Mouse (Mus musculus) intestine, embryonic 16.5 days (tissue): ENCODE results near the gene Ciao1. TPM values are rescaled to one million over a fixed set of nuclear protein-coding genes. Genes with fewer than 3 reads are reported as not detected.
A peak's percentile ranks its signal among the peaks of the same experiment; 100 is the strongest.
"Not testable (repeated sequence)": the region's sequence is repeated elsewhere in the genome, so short reads cannot be mapped to it uniquely, and the experiment has no call there.

Experiments
- ATAC-seq: fragments of 200-750 bp; cut with Nextera tagmentation; 2 replicates; pipeline ENCODE4 v1.8.0; 2017; ENCODE audit warnings: moderate TSS enrichment, moderate library complexity
- H3K27ac ChIP-seq: fragments of 300-500 bp; sonication (generic); 2 replicates; pipeline ENCODE4 v1.5.1; 2014; ENCODE audit warnings: mild to moderate bottlenecking, low read length
- H3K27me3 ChIP-seq: fragments of 300-500 bp; sonication (generic); replicated peaks from 2 replicates; pipeline ENCODE4 v1.6.1; 2014; ENCODE audit warnings: low read length, control low read depth, mixed read lengths; ENCODE audit not compliant: control insufficient read depth, insufficient read depth
- H3K36me3 ChIP-seq: fragments of 300-500 bp; sonication (generic); 2 replicates; pipeline ENCODE4 v1.6.1; 2014; ENCODE audit warnings: low read length, control low read depth; ENCODE audit not compliant: control insufficient read depth, insufficient read depth
- H3K4me1 ChIP-seq: fragments of 300-500 bp; sonication (generic); 2 replicates; pipeline ENCODE4 v1.6.1; 2014; ENCODE audit warnings: low read length, control low read depth, mixed read lengths; ENCODE audit not compliant: control insufficient read depth, insufficient read depth
- H3K4me2 ChIP-seq: fragments of 300-500 bp; sonication (generic); 2 replicates; pipeline ENCODE4 v1.6.1; 2014; ENCODE audit warnings: low read depth, low read length, control low read depth
- H3K4me3 ChIP-seq: fragments of 300-500 bp; sonication (generic); 2 replicates; pipeline ENCODE4 v1.5.1; 2014; ENCODE audit warnings: mild to moderate bottlenecking, low read length
- H3K9ac ChIP-seq: fragments of 300-500 bp; sonication (generic); 2 replicates; pipeline ENCODE4 v1.6.1; 2014; ENCODE audit warnings: low read depth, low read length
- H3K9me3 ChIP-seq: fragments of 300-500 bp; sonication (generic); 2 replicates; pipeline ENCODE4 v1.6.1; 2016; ENCODE audit warnings: low read length, control low read depth; ENCODE audit not compliant: control insufficient read depth
- WGBS: fragments of 180-500 bp; shearing (Covaris S2); extraction: QIAGEN DNeasy Blood & Tissue Kit; methylation state at CpG from one replicate; pipeline ENCODE4 v1.1.7; 2014; 5-methylcytosine and 5-hydroxymethylcytosine counted together
- polyA plus RNA-seq: library from polyadenylated mRNA; unstranded; fragments of >200 nt; fragmentation: Nextera tagmentation; extraction: Ambion mirVana; gene quantifications from 2 replicates; pipeline ENCODE4 v1.2.1, GENCODE M21; 2015

The Ciao1 gene
- polyA plus RNA-seq, 1 experiment from 2014 or later, result 63.3 TPM

DNA sequence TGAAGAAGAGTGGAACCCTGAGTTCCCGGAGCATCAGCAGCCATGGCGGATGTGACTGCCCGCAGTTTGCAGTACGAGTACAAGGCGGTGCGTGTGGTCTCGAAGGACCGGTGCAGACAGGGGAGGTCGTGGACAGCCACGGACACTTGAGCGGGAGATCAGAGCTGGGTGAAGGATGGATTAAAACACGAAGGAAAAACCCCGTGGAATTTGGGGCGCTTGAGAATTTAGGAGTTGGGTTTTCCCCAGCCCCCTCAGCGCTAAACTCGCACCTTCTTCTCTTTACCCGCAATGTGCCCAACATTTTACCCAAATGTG is 39.2 kb downstream of the Ciao1 start:
- peak overlapping the region; percentile 70 for H3K27ac ChIP-seq
- no peaks in the 10 kb centered on the region for H3K9me3 ChIP-seq
- peak overlapping the region; percentile 83 for H3K4me2 ChIP-seq
- H3K4me3 ChIP-seq, result peak overlapping the region; percentile 80
- H3K4me1 ChIP-seq, result peaks cover 8% of the 10 kb centered on the region
- peak; percentile 27; the same call in 1 of the 2 replicates for ATAC-seq
- H3K36me3 ChIP-seq, result peaks cover 5% of the 10 kb centered on the region
- under 1% methylated on average over 17 of the region's 17 CpGs for WGBS
- peak overlapping the region; percentile 89 for H3K9ac ChIP-seq
- no peaks in the 10 kb centered on the region for H3K27me3 ChIP-seq

DNA sequence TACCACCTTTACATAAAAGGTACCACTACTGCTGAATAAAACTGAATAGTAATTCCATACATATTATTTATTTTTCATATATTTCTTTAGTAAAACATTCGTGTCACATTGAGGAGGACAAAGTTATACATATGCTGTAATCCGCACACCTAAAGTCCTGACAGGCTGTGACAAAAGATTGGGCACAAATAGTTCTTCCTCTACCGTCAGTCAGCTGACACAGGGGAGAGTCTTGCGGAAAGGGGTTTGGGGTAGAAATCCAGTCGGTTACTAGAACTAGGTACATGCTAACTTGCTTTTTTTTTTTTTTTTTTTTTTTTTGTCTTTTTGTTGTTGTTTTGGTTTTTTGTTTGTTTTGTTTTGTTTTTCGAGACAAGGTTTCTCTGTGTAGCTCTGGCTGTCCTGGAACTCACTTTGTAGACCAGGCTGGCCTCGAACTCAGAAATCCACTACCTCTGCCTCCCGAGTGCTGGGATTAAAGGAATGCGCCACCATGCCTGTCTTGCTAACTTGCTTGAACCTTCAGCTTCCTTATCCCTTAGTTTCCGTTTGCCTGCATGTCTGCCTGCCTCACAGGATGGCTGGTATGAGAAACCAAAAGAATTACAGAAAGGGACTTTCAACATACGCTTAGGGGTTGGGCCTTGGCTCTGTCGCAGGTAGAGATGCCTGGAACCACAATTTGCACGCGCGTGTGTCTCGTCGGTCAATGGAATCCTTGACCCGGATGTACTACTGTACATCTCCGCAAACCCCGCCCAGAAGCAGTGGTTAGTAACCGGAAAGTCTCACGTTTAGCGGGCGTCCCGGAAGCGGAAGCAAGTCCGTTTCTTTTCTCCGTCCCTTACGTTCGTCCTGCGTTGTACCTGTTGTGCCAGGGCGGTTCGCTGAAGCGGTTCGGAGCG is 39.8 kb downstream of the Ciao1 start, which contains the start of the genes 1810024B03Rik and Snrnp200:
1810024B03Rik (minus strand) TSS at position 734 of the 905 bp plus-strand sequence.
Snrnp200 (plus strand) TSS at position 840 of the 905 bp plus-strand sequence.
- Histone ChIP-seq H3K4me1 (peaks cover 8% of the 10 kb centered on the region), H3K9ac (peak within 1 kb of the TSS; percentile 89), H3K27ac (peak within 1 kb of the TSS; percentile 70), H3K9me3 (no peaks in the 10 kb centered on the region), H3K36me3 (peaks cover 5% of the 10 kb centered on the region), H3K27me3 (no peaks in the 10 kb centered on the region), H3K4me2 (peak within 1 kb of the TSS; percentile 83), H3K4me3 (peak within 1 kb of the TSS; percentile 80)
- peak; percentile 99 for ATAC-seq
- 11% methylated on average over 36 of the region's 36 CpGs for WGBS

DNA sequence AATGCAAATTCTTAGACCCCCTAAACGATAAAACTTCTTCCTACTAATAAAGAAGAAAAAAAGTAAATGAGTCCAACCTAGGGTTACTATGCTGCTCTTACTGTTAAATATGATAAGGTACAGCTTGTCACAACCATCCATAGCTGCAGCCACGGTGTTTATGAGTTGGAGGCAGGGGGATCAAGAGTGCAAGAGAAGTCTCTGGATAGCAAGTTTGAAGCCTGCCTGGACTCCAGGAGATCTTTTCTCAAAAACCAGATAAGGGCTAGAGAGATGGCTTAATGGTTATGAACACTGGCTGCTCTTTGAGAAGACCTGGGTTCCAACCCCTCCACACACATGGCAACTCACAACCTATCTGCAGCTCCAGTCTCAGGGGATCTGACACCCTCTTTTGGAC is 40.7 kb downstream of the Ciao1 start:
- no peak for ATAC-seq
- WGBS, result 98% methylated on average over 2 of the region's 2 CpGs
- Histone ChIP-seq H3K4me2 (no peak overlapping the region), H3K9ac (no peak overlapping the region), H3K4me3 (no peak overlapping the region), H3K4me1 (peaks cover 8% of the 10 kb centered on the region), H3K27ac (no peak overlapping the region), H3K27me3 (no peaks in the 10 kb centered on the region), H3K9me3 (no peaks in the 10 kb centered on the region), H3K36me3 (peaks cover 5% of the 10 kb centered on the region)

DNA sequence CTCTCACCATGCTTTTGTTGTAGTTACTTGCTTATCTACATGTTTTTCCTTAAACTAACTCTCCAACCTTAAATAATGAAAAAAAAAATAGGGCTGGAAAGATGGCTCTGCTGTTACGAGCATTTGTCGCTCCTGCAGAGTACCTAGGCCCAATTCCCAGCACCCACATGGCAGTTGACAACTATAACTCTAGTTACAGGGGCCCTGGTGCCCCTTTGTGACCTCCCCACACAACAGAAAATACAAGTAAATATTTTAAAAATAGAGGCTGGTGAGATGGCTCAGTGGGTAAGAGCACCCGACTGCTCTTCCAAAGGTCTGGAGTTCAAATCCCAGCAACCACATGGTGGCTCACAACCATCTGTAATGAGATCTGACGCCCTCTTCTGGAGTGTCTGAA is 41.7 kb downstream of the Ciao1 start:
- not testable (repeated sequence) for ATAC-seq, H3K36me3 ChIP-seq, H3K4me3 ChIP-seq, H3K9me3 ChIP-seq, H3K27ac ChIP-seq, H3K9ac ChIP-seq, H3K27me3 ChIP-seq, H3K4me2 ChIP-seq, H3K4me1 ChIP-seq
- 82% methylated on average over 4 of the region's 4 CpGs for WGBS

DNA sequence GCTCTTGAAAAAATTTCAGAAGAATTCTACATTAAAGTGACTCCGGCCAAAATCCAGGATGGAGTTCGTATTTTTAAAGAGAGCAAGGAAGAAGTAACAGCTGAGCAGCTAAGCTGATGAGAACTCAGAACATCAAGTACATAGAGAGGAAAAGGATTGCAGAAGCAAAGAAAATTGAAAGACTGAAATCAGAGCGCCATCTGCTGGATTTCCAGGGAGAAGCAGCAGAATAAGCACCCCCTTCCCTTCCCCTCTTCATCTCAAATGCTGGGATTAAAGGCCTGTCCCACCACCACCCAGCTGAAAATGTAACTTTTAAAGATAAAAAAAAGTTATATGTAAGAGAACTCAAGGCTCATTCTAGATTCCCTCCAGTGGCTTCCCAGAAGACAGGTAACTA is 42.7 kb downstream of the Ciao1 start:
- WGBS, result 31% methylated on average over 3 of the region's 3 CpGs

More for the DNA sequence above, 42.7 kb downstream of the Ciao1 start:
- Histone ChIP-seq H3K27ac (no peak overlapping the region), H3K4me3 (no peak overlapping the region), H3K27me3 (no peaks in the 10 kb centered on the region), H3K36me3 (no peaks in the 10 kb centered on the region), H3K9ac (no peak overlapping the region), H3K9me3 (no peaks in the 10 kb centered on the region), H3K4me2 (no peak overlapping the region), H3K4me1 (peaks cover 8% of the 10 kb centered on the region)
- no peak for ATAC-seq

Other genes starting within 250 kb of the Ciao1 start
- gene Ap4e1, start 239.1 kb downstream of the Ciao1 start, polyA plus RNA-seq, result 6.9 and 7.6 TPM in 2 replicates
- gene Blvra, start 177.2 kb downstream of the Ciao1 start, polyA plus RNA-seq, result 63.9 TPM in 2 replicates
- gene Ncaph, start 113.9 kb downstream of the Ciao1 start, polyA plus RNA-seq, result 56.9 and 63.5 TPM in 2 replicates
- gene Itpripl1, start 104.4 kb downstream of the Ciao1 start, polyA plus RNA-seq, result 24.5 and 25.0 TPM in 2 replicates
- 1.4 TPM in 2 replicates for gene 1810024B03Rik, start 39.5 kb downstream of the Ciao1 start, polyA plus RNA-seq
- gene Snrnp200, start 39.4 kb downstream of the Ciao1 start, polyA plus RNA-seq, result 37.7 and 39.8 TPM in 2 replicates
- 23.1 and 24.9 TPM in 2 replicates for gene Tmem127, start 92 bp upstream of the Ciao1 start, polyA plus RNA-seq
- gene Stard7, start 22.4 kb upstream of the Ciao1 start, polyA plus RNA-seq, result 77.6 and 78.1 TPM in 2 replicates
- gene Dusp2, start 88.3 kb upstream of the Ciao1 start, polyA plus RNA-seq, result 2.1 and 3.5 TPM in 2 replicates
- gene Astl, start 90.8 kb upstream of the Ciao1 start, polyA plus RNA-seq, result not detected in 2 replicates
- 1.3 and 2.0 TPM in 2 replicates for gene Adra2b, start 115.4 kb upstream of the Ciao1 start, polyA plus RNA-seq
- 0.09 and 0.12 TPM in 2 replicates for gene Gpat2, start 177.4 kb upstream of the Ciao1 start, polyA plus RNA-seq
- gene Fahd2a, start 196.7 kb upstream of the Ciao1 start, polyA plus RNA-seq, result 24.8 and 27.8 TPM in 2 replicates